Mouse (Mus musculus): ENCODE measurements around the gene Tada2a.

Tada2a gene

GRCm38 (mm10) chr11:84066071-84066481 lies 63.3 kb downstream of the Tada2a start:
- no peak for DNase-seq (ENCODE audit: low read depth in 1 of 2, low spot score in 2 of 2)

- no peak for DNase-seq (ENCODE audit: low read depth in 1 of 2, low spot score in 2 of 2)
Observed at GRCm38 (mm10) chr11:84063631-84064209, 65.7 kb downstream of the Tada2a start.

DNA sequence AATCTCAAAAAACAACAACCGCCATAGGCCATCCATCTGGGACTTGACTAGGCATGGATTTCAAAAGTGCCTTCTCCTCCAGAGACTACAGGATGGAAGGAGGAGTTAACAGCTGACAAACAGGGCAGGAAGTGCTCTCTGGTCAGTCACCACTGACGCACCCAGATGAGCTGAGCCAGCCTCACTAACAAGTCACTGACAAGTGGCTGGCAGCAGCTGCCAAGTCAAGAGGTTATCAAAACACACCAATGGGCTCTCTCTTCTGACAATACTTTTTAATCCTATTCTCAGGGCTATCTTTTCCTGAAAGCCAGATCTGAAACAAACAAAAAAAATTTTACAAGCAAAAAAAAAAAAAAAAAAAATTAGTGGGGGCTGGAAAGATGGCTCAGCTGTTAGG lies 66.6 kb downstream of the Tada2a start:
- no peak for DNase-seq (ENCODE audit: low read depth in 1 of 2, low spot score in 2 of 2)

- DNase-seq (ENCODE audit: low read depth in 1 of 2, low spot score in 2 of 2) = no peak
Observed at GRCm38 (mm10) chr11:84061881-84062280, 67.5 kb downstream of the Tada2a start.

DNA sequence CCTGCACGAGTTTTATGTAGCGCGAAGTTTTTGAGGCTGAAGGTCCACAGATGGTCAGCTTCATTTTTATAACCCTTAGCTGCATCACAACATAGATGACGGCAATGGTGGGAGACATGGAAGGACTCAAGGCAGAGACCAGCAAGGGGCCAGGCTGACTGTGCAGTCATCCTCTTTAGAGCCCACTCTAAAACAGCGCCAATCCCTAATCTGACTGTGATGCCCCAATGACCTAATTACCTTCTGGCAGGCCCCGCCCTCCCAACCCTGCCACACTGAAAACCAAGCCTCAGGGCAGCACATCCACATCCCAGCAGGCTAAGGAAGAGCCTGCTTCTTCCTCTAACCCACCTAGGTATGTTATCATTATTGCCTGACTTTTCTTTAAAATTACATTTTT lies 68.8 kb downstream of the Tada2a start:
- no peak for DNase-seq (ENCODE audit: low read depth in 1 of 2, low spot score in 2 of 2)

DNA sequence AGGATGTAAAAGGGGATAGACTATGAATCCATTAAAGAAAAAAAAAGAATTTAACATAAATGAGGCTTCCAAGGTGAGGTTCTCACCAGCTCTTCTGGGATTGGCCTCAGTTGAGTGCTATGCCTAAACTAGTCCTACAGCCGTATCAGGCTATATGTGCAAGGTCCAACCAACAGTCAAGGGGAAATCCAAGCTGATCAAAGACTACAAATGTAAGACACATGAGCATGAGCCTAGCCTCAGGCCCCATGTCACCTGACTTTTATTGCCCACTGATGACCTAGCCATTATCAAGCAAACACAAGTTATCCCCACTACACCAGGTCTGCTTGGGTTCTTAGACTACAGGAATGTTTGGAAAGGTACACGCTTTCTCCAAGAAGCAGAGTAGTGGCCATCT lies 69.6 kb downstream of the Tada2a start:
- no peak for DNase-seq (ENCODE audit: low read depth in 1 of 2, low spot score in 2 of 2)

DNA sequence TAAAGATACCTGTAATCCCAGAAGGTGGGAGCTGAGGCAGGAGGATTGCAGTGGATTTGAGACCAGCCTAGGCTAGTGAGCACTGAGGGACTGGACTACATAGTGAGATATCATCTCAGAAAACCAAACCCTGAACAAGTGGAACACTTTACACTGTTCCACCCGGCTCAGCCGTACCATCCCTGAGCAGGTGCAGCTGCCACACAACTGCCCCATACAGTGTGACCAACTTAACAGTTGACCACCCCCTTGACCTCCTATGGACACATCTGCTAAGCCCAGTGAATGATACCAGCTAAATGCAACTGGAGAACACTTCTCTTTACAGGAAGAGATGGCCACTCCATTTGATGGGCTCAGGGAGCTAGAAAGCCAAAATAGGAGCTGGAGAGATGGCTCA lies 72.0 kb downstream of the Tada2a start:
- no peak for DNase-seq (ENCODE audit: low read depth in 1 of 2, low spot score in 2 of 2)

- DNase-seq (ENCODE audit: low read depth in 1 of 2, low spot score in 2 of 2) = no peak
Observed at GRCm38 (mm10) chr11:84053524-84054163, 75.8 kb downstream of the Tada2a start.

- DNase-seq (ENCODE audit: low read depth in 1 of 2, low spot score in 2 of 2) = no peak
Observed at GRCm38 (mm10) chr11:84053055-84053454, 76.3 kb downstream of the Tada2a start.

GRCm38 (mm10) chr11:84048411-84048810 lies 81.0 kb downstream of the Tada2a start:
- no peak for DNase-seq (ENCODE audit: low read depth in 1 of 2, low spot score in 2 of 2)

DNA sequence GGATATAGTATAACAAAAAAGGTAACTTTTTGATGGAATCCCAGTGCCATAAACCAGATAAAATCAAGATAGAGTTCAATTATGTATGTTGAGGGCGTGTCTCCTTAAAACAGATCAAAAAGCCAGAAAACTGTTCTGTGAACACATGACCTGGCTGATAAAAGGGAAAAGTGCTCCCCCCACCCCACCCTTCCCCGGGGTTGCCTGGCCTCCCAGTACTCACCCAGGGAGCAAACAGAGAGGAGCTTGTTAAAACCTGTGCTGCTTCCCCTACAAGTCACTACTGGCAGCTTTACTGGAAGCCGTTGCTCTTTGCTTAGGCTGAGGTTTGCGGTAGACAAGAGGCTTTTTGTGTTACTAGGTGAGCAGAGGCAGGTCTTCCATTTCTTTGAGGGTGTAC lies 82.1 kb downstream of the Tada2a start:
- no peak for DNase-seq (ENCODE audit: low read depth in 1 of 2, low spot score in 2 of 2)

DNA sequence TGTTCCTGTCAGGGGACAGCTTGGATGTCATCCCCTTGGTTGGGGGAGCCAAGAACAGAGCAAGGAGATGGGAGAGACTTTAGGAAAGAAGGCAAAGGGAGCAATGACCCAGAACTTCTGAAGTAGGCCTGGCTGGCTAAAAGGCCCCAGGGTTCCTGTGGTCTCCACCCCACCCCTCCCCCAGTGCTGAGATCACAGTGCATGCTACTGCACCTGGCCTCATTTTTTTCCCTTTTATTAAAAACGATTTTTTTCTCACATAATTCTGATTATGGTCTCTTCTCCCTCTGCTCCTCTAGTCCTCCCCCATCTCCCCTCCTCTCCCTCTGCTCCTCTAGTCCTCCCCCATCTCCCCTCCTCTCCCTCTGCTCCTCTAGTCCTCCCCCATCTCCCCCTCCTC lies 84.4 kb downstream of the Tada2a start:
- DNase-seq (ENCODE audit: low read depth in 1 of 2, low spot score in 2 of 2) = no peak

DNA sequence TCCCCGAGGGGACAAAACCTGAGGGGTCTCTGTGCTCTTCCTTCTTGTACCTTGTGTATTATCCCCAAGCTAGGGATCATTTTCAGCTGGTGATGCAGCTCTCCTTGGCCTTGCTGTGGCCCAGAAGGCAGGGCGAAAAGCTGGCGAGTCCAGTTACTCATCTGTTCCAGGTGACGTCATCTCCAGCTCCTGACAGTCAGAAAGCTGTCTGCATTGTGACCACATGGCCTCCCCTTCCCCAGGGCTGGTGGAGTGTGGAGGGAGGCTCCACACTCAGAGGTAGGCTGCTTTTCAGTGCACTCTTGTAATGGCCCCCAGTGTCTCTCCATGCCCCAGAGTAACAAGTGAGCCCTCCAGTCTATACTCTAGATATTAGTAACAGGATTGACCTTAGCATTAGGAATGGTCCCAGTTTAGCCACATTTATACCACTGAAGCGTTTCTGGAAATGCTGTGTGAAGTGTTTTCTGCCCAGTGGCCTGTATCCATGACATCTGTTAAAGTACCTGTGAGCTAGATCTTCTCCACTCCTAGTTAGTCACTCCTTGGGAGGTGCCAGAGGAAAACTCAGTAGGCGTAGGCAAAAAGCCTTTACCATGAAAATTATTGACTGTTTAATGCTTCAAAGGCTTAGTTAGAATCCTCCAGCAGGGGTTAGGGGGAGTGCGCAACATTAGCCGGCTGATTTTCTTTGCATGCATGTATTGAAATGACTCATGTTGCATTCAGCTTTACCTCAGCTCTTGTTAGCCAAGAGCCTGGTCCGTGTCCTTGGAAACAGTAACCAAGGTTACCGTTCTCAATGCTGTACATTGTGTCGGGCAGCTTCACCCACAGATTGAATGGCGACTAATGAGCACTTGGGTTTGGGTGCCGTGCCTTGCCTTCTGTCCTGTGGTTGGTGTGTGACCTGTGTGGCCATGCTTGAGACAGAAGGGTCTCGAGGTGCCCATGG lies 86.3 kb downstream of the Tada2a start:
- no peak for DNase-seq (ENCODE audit: low read depth in 1 of 2, low spot score in 2 of 2)

DNA sequence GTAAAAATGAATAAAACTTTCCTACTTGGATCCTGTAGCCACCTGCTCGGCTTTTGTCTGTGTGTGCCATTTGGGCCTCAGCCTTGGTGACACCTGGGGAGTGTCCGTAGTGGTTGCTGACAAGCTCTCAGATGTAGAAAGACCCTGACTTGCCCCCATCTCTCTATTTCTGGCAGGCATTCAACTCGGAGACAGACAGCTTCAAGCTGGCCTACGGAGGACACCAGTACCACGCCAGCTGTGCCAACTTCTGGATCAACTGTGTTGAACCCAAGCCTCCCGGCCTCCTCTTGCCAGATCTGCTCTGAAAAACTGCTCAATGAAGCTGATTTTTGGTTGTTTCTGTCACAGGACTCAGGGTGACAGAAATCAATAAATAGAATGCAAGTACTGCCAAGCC lies 88.8 kb downstream of the Tada2a start:
- DNase-seq (ENCODE audit: low read depth in 1 of 2, low spot score in 2 of 2) = no peak

GRCm38 (mm10) chr11:84033671-84034070 lies 95.7 kb downstream of the Tada2a start:
- DNase-seq (ENCODE audit: low read depth in 1 of 2, low spot score in 2 of 2) = no peak

DNA sequence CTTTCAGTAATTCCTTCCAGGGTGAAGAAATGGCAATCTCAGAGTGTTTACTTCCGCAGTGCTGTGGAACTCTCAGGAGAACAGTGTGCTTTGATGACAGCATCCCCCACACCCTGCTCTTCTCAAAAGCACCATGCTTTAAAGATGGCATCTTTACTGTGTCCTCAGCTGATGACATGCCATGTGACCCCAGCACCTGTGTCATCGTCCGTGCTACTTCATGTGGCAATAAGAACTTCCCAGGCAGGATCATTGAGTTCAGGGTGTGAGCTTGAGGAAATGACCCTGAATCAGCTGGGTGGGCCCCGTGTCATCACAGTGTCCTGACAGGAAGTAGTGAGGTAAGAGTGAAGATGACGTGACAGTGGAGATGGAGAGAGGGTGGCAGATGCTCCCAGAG lies 96.8 kb downstream of the Tada2a start:
- peak in 1 of 2 experiments; percentile 5 for DNase-seq (ENCODE audit: low read depth in 1 of 2, low spot score in 2 of 2)

DNA sequence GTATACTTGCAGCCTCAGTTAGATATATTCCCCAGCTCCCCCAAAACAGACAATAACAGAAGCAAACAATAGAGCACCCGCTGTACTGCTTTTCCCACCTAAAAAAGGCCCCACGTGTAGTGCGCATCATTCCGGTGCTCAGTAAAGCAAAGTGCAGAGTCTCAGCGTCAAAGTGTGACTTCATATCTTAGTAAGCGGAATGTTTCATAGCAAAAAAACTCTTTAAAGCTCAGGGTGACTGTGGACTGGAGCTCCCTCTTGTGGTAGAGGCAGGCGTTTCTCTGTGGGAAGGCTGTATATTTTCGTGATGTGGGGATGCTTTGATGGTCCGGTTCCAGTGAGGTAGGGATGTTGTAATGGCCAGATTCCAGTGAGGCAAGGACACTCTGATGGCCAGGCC lies 97.4 kb downstream of the Tada2a start:
- DNase-seq (ENCODE audit: low read depth in 1 of 2, low spot score in 2 of 2) = no peak

Measured in monocyte, adult 2 months (primary cell).